Mouse (Mus musculus) layer of hippocampus, adult 18-20 months (tissue): ENCODE data around the gene Fam117b. TPM values are rescaled to one million over a fixed set of nuclear protein-coding genes. Genes with fewer than 3 reads are reported as not detected.

Source experiments
- DNase-seq, 2 experiments: peaks; one replicate each; pipeline ENCODE4 v3.0.0; 2022; ENCODE audit warnings: low spot score in 2 of 2
- total RNA-seq, 2 experiments: library from RNA; stranded (reverse); gene quantifications; 2 replicates each; pipeline ENCODE4 v1.2.3; 2021

Fam117b gene
- total RNA-seq, 2 experiments from 2014 or later, result 57.7 to 58.8 TPM

DNA sequence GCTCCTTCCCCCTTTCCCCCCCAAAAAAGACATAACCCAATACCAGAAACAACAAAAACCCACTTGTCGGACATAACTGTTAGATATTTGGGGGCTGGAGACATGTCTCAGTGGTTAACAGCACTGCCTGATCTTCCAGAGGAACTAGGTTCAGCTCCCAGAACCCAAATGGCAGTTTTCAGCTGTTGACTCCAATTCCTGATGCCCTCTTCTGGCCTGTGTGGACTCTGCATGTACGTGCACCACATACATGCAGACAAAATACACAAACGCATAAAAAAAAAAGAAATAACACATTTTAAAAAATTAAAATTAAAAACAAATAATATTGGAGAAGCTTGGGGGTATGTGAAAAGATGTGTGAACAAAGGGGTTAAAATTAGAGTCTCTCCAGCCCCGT lies 54.5 kb downstream of the Fam117b start:
- no peak for DNase-seq

DNA sequence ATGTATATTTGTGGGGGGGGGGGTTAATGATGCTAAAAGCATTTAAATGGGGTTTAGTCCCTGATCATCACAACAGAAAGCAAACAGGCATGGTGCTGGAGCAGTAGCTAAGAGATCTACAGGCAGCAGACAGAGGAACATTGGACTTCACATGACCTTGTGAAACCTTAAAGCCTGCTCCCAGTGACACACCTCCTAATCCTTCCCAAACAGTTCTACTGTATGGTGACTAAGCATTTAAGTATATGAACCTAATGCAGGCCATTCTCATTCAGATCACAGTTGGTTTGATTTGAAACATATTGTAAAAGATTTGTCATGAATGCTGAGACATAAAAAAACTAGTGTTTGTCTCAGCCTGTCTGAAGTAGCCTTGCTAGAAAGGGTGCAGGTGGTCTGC lies 73.8 kb downstream of the Fam117b start:
- no peak for DNase-seq

DNA sequence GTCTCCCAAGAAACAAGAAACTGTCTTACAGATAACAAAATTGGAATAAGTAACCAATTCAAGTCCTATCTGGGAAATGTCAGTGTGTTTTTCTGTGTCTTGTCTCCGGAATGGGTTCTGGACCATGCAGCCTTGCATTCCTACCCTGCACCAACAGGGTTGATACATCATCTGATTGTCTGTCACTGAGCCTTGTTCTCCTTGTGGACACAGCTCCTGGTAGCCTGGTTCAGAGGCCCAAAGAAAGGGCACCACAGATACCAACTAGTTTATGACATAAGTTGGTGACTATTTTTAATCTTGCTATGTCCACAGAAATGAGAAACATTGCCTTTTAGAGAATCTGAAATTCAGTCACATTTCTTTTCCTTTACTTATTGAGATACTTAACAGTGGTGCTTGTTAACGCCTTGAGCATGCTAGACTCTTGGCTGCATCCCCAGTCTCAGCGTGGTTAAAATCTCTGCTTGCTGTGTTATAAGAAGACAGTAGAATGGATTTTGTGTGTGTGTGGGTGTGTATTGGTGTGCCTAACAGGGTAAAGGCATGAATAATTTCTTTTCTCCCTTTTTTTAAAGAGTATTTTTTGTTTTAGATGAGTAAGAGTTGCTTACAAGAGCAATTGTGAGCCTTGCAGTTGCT lies 74.7 kb downstream of the Fam117b start:
- DNase-seq, result peak; percentile 32 to 58

DNA sequence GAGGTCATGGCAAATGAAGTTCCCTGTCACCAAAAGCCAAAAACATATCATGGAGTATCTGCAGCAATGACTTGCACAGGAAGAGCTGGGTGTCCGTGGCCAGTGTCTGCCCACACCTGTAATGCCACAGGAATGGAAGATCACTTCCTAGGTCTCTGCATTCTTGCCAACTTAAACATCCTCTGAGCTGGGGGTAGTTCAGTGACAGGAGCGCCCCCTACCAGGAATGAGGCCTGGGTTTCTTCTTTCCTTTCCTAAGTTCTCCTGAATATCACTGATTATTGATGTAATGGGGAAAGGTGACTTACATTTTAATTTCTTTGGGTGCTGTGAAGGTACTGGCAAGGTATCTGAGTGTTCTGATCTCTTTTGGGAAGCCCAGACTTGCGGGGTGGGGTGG lies 82.8 kb downstream of the Fam117b start:
- no peak for DNase-seq

DNA sequence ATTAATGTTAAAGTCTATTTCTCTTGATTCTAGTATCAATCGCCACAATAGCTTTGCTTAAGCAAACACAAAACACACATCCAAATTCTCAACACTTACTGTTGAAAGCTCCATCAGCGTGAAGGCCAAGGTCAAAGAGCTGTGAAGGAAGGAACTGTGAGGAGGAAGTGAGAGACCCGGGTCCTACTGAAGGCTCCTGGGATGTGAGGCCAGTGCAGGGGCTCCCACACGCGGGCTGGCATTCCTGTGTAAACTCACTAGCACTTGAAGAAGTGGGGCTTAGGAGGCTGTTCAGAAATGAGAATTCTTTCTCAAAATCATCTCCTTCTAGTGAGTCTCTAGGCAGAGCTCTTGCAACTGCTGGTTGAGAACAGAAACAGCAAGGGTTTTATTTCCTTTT lies 84.5 kb downstream of the Fam117b start:
- DNase-seq, result no peak

DNA sequence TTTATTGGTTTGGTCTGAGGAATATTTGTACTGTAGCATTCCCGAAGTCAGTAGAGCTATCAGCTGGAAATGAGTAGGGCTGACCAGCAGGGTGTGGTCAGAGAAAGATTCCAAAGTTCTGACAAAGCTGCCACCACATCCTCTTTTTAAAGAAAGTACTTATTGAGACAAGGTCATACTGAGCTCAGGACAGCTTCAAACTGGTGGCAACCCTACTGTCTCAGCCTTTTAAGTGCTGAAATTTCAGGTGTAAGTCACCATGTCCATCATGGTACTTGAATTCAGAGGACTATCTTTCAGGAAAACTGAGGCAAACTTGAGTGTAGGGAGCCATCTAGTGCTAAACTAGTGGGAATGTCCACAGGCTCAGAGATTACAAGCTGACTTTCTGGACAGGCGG lies 87.5 kb downstream of the Fam117b start:
- peak in 1 of 2 experiments; percentile 37 for DNase-seq

DNA sequence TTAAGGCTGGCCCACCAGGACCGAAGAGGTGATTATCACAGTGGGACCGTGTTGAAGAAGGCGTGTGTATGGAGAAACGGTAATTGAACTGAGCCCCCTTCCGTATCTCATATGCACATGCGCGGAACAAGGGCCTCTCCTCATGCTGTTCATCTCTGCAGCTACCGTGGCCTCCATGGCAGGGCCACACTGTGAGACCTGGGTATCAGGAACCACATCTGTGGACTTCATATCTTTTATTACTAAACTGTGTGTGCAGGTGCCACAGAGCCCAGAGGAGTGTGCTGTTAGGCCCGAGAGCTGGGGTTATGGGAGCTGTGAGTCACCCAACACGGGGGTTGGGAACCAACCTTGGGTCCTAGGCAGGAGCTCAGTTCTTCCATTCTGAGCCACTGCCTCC lies 94.5 kb downstream of the Fam117b start:
- no peak for DNase-seq

DNA sequence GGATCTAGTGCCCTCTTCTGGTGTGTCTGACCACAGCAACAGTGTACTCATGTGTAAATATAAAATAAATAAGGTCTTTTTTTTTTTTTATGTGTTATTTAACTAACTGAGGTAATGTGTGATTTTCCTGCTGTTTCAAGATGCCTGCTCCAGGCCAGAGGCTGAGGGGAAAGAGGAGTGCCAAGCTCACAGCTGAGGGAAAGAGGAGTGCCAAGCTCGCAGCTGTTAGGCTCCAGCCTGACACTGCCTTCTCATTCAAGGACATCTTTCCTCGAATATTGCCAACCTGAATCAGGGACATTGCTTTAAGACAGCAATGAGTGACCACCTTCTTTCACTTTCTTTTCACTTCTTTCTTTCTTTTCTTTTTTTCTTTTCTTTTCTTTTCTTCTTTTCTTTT lies 95.9 kb downstream of the Fam117b start:
- no peak for DNase-seq

DNA sequence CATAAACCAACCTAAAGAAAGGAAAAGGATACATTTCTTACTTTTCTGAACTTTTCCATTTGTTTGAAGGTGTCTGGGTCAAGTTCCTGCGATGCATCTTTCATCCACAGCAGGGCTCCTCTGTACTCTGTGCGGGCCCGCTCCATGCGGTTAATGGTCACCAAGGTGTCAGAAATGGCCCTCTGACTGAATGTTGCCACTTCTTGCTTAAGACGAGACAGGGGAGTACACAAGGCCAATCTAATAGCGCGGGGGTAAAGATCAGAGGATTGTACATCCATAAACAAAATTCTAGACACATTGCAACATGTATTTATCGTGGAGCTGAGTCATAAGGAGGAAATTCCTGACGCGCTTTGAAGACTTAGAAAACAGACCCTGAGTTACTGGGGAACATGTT lies 101.0 kb downstream of the Fam117b start:
- no peak for DNase-seq

DNA sequence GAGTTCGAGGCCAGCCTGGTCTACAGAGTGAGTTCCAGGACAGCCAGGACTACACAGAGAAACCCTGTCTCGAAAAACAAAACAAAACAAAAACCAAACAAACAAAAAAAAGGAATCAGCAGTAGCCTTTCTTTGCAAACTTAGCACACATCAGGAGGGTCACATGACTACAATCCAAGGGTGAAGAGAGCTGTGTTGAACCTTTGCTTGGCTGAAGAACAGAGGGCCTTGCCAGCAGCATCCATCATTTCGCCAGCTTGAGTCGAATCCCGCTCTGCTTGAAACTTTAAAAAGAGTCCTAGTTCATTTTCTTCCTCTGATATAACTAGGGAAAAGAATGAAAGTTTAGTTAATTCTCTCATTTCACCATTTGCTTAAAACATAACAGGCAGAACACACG lies 102.7 kb downstream of the Fam117b start:
- no peak for DNase-seq

DNA sequence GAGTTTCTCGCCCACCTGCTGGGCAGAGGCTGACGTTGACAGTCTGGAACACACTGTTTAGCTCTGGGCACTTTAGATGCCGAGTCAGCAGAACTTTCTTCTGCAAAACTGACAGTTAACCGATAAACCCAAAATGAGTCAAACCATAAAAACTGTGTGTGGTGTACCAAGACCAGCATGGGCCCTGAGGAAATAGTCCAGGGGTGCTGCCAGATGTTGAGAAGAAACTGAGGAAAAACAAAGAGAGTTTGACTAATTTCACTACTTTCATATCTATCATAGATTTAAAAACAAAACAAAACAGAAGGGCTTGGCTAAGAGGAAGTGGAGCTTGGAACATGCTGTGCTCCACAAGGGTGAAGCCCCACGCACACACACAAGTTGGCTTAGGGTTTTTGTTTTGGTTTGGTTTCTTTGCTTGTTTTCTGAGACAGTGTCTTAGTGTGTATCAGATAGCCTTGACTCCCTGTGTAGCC lies 103.4 kb downstream of the Fam117b start:
- peak in 1 of 2 experiments; percentile 19 for DNase-seq

DNA sequence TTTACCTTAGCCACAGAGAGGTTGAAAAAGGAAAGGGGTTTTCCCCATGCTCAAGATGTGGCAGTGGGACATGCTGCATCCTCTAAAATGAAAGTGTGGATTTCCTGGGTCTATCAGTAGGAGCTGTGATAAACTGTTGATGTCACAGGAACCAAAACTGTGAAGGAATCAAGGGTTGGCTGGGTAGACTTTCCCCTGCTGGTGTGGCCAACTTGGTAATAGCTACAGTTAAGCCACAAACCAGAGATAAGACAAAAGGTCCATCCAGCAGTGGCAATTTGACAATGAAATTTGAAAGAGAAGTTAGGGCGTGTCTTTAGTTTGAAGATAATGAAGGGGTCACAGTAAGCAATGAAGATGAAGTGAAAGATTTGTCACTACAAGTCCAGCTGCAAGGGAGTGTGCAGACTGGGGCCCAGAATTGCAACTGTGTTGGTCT lies 104.2 kb downstream of the Fam117b start:
- no peak for DNase-seq

Other genes with a start within 250 kb of the Fam117b start
- 100 to 1,000 TPM; 117 to 119 TPM for gene Sumo1, start 242.2 kb upstream of the Fam117b start, total RNA-seq
- 10 to 100 TPM; 53.8 to 57.1 TPM for gene Nop58, start 228.0 kb upstream of the Fam117b start, total RNA-seq
- 10 to 100 TPM; 87.9 to 90.0 TPM for gene Bmpr2, start 149.6 kb upstream of the Fam117b start, total RNA-seq
- 10 to 100 TPM; 33.2 to 38.8 TPM for gene Ica1l, start 130.2 kb downstream of the Fam117b start, total RNA-seq
- gene Carf, start 185.2 kb downstream of the Fam117b start, total RNA-seq, result 10 to 100 TPM; 23.9 to 29.1 TPM
- gene Wdr12, start 185.6 kb downstream of the Fam117b start, total RNA-seq, result 10 to 100 TPM; 29.9 to 30.3 TPM